Mouse (Mus musculus) lung, embryonic 16.5 days (tissue): ENCODE measurements around the gene Aspn. TPM values are rescaled to one million over a fixed set of nuclear protein-coding genes. Genes with fewer than 3 reads are reported as not detected.
A peak's percentile ranks its signal among the peaks of the same experiment; 100 is the strongest.

Experiments used
- ATAC-seq: fragments of 200-750 bp; cut with Nextera tagmentation; 2 replicates; pipeline ENCODE4 v1.8.0; 2017; ENCODE audit warnings: low read depth, mild to moderate bottlenecking, moderate library complexity
- H3K27ac ChIP-seq: fragments of 300-500 bp; sonication (generic); 2 replicates; pipeline ENCODE4 v1.5.1; 2014; ENCODE audit warnings: mild to moderate bottlenecking, control low read depth, low read length
- H3K27me3 ChIP-seq: fragments of 300-500 bp; sonication (generic); 2 replicates; pipeline ENCODE4 v1.6.1; 2014; ENCODE audit warnings: low read depth, low read length, mixed read lengths; ENCODE audit not compliant: control insufficient read depth, insufficient read depth
- H3K36me3 ChIP-seq: fragments of 300-500 bp; sonication (generic); 2 replicates; pipeline ENCODE4 v1.6.1; 2014; ENCODE audit warnings: low read length; ENCODE audit not compliant: control insufficient read depth, insufficient read depth
- H3K4me1 ChIP-seq: fragments of 300-500 bp; sonication (generic); replicated peaks from 2 replicates; pipeline ENCODE4 v1.6.1; 2014; ENCODE audit warnings: low read length, mixed read lengths; ENCODE audit not compliant: control insufficient read depth, insufficient read depth
- H3K4me2 ChIP-seq: fragments of 300-500 bp; sonication (generic); 2 replicates; pipeline ENCODE4 v1.6.1; 2014; ENCODE audit warnings: low read depth, low read length, control low read depth
- H3K4me3 ChIP-seq: fragments of 300-500 bp; sonication (generic); 2 replicates; pipeline ENCODE4 v1.5.1; 2014; ENCODE audit warnings: mild to moderate bottlenecking, low read length, control low read depth
- H3K9ac ChIP-seq: fragments of 300-500 bp; sonication (generic); 2 replicates; pipeline ENCODE4 v1.6.1; 2014; ENCODE audit warnings: low read length, control low read depth
- H3K9me3 ChIP-seq: fragments of 300-500 bp; sonication (generic); 2 replicates; pipeline ENCODE4 v1.6.1; 2016; ENCODE audit warnings: low read length; ENCODE audit not compliant: control insufficient read depth
- WGBS: fragments of 180-500 bp; shearing (Covaris S2); extraction: QIAGEN DNeasy Blood & Tissue Kit; methylation state at CpG from one replicate; pipeline ENCODE4 v1.1.7; 2014; 5-methylcytosine and 5-hydroxymethylcytosine counted together
- polyA plus RNA-seq: library from polyadenylated mRNA; unstranded; fragments of >200 nt; fragmentation: Nextera tagmentation; extraction: Ambion mirVana; gene quantifications from 2 replicates; pipeline ENCODE4 v1.2.1, GENCODE M21; 2015

The Aspn gene
- polyA plus RNA-seq = 49.3 and 51.7 TPM in 2 replicates

DNA sequence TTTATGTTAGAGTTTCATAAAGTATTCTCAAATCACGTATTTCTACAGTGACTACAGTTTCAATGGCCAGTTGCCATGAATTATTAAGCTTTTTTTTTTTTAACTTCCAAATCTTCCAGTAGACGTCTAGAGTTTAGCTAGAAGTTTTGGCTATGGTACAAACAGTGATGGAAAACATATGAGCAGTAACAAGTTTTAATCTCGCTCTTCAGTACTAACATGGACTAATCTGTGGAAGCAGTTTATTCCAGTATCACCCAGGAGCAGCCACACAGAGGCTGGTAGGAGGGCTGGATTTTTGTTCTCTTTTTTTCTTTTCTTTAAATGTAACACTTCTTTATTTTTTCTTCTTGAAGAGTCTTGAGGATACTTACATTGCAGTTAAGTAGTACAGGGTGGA is at the start of gene Aspn:
Aspn (plus strand) TSS at position 165 of the 400 bp plus-strand sequence.
- Histone ChIP-seq H3K9ac (no peak within 1 kb of the TSS), H3K27ac (peak within 1 kb of the TSS; percentile 49; the same call in 1 of the 2 replicates), H3K4me1 (no peaks in the 10 kb centered on the region), H3K27me3 (no peaks in the 10 kb centered on the region), H3K9me3 (no peaks in the 10 kb centered on the region), H3K4me3 (no peak within 1 kb of the TSS), H3K36me3 (no peaks in the 10 kb centered on the region), H3K4me2 (no peak within 1 kb of the TSS)
- WGBS = 35% methylated on average over 3 of the region's 3 CpGs
- peak; percentile 76 for ATAC-seq

DNA sequence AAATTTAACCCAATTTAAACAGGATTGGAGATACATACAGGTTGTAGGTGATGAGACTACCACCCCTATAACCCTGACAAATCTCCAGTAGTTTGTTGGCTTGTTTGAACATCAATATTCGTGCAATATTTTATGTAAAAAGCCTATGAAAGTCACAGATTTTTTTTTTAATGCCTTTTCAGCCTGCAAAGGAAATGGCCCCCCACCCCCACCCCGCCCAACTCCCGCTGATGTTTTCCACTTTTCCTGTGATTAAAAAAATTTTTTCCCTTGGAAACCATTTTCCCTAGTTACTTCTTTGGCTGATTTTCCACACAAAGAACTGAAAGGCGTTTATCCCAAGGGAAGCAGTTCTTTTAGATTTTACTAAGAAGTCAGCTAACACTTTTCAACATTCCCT is 39.7 kb upstream of the Aspn start, which contains the start of gene Ecm2:
Ecm2 (plus strand) TSS at position 301 of the 400 bp plus-strand sequence.
- Histone ChIP-seq H3K4me1 (no peaks in the 10 kb centered on the region), H3K9me3 (no peaks in the 10 kb centered on the region), H3K27me3 (no peaks in the 10 kb centered on the region), H3K27ac (no peak within 1 kb of the TSS), H3K4me3 (no peak within 1 kb of the TSS), H3K4me2 (0 out of 2 replicates have a peak within 1 kb of the TSS, but pooled peaks have one; percentile 2), H3K9ac (no peak within 1 kb of the TSS), H3K36me3 (no peaks in the 10 kb centered on the region)
- WGBS = 48% methylated on average over 4 of the region's 4 CpGs
- ATAC-seq = no peak

DNA sequence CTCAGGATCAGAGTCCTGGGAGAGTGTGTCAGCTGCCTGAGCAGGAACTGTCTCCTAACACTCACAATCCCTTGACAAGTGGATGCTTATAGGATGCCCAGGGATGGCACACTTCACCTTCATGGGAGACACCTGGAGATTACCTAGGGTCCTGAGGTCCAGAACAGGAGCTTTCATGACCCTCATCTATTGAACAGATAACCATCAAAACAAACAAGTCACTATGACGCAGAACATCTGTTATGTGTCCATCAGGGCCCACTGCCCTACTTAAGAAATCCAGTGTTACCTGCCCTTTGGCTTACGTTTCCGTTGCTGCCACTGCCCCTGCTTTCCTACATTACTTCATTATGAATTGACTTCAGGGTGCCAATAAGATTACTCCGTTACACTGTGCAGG is 38.5 kb upstream of the Aspn start:
- Histone ChIP-seq H3K4me1 (no peaks in the 10 kb centered on the region), H3K36me3 (no peaks in the 10 kb centered on the region), H3K4me3 (no peak overlapping the region), H3K9ac (no peak overlapping the region), H3K27me3 (no peaks in the 10 kb centered on the region), H3K4me2 (no peak overlapping the region), H3K9me3 (no peaks in the 10 kb centered on the region), H3K27ac (no peak overlapping the region)
- 68% methylated on average over 4 of the region's 4 CpGs for WGBS
- ATAC-seq = no peak

DNA sequence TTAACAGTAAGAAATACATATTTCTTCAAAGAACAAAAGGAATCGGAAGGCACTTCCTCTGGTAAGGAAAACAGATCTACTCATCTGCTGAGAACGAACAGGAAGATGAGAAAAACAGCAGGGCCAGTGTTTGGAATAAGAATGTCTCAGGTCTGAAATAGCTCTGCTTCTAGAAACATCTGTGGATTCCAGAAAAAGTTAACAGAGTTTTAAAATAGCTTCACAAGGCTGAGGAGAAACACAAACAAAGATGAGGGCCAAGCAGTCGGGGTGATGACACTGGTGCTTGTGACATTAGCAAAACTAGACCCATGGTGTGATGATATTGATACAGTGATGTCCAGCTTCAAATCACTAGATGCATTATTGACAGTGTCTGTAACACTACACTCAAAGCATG is 37.1 kb upstream of the Aspn start:
- Histone ChIP-seq H3K4me2 (no peak overlapping the region), H3K9ac (no peak overlapping the region), H3K4me1 (no peaks in the 10 kb centered on the region), H3K9me3 (no peaks in the 10 kb centered on the region), H3K36me3 (no peaks in the 10 kb centered on the region), H3K4me3 (no peak overlapping the region), H3K27ac (no peak overlapping the region; the same call in 1 of the 2 replicates), H3K27me3 (no peaks in the 10 kb centered on the region)
- no peak for ATAC-seq
- WGBS = 34% methylated on average over 3 of the region's 3 CpGs

DNA sequence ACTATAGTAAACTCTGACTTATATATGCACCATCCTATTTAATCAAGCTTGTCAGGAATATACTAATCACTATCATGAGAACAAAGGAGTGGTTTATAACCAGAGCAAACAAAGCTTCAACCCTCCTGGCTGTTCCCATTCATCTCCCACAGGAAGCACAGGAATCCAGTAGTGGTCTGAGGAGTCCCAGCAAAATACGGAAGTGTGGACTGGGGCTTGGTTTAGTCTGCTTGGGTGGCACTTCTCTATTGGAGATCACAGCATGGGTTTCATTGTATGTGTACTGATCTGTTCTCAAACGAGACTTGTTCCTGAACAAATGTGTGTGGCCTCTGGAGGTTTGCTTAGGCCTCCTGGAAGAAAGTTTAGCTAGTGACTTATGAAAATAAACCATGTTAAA is 25.5 kb upstream of the Aspn start:
- H3K27me3 ChIP-seq = no peaks in the 10 kb centered on the region
- peak; percentile 51; the same call in 1 of the 2 replicates for ATAC-seq
- no peak overlapping the region for H3K4me3 ChIP-seq
- H3K36me3 ChIP-seq = no peaks in the 10 kb centered on the region
- no peak overlapping the region for H3K9ac ChIP-seq
- WGBS = 24% methylated on average over 2 of the region's 2 CpGs
- no peak overlapping the region for H3K4me2 ChIP-seq
- H3K4me1 ChIP-seq = no peaks in the 10 kb centered on the region; the same call in 1 of the 2 replicates
- no peaks in the 10 kb centered on the region for H3K9me3 ChIP-seq
- no peak overlapping the region for H3K27ac ChIP-seq

DNA sequence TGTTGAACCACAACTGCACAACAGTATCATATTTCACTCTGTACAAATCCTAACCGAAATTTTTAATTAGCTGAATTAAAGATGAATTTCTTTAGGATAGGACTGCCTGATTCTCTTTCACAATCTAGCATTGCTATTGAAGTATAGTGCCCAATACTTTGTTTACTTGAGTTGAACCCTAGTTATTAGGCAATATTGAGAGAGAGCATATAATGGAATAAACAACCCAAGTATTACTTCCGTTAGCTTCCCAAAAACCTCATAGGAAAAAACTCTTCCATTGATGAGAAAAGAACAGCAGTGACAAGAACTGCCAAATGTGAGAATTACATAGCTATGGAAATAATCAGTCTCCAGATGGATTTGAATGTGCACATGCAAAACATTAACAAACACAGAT is 18.0 kb upstream of the Aspn start:
- no peaks in the 10 kb centered on the region for H3K36me3 ChIP-seq
- no peak overlapping the region for H3K9ac ChIP-seq
- ATAC-seq = peak; percentile 83
- H3K4me2 ChIP-seq = no peak overlapping the region
- 62% methylated on average over 2 of the region's 2 CpGs for WGBS
- H3K4me1 ChIP-seq = 0 out of 2 replicates have a peak, but pooled peaks cover 4% of the 10 kb centered on the region
- H3K27ac ChIP-seq = peak overlapping the region; percentile 67
- H3K27me3 ChIP-seq = no peaks in the 10 kb centered on the region
- H3K4me3 ChIP-seq = no peak overlapping the region
- no peaks in the 10 kb centered on the region for H3K9me3 ChIP-seq

DNA sequence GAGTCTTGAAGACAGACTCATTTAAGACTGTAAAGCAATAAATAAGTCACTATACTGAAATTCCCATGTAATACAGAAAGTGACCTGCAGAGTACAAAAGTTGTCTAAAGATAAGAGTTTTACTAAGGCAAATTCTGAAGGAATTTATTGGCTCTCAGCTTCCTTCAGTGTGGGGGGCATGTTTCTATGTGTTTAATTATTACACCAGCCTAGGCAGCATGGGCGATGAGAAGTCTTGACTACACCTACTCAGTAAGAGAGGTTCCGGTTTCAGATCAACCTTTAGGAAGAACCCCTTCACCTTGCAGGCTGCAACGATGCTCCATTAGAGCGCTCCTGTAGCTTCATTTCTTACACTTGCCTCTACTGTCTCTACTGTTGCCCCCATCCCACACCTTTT is 13.6 kb upstream of the Aspn start:
- Histone ChIP-seq H3K4me3 (no peak overlapping the region), H3K27me3 (no peaks in the 10 kb centered on the region), H3K4me2 (no peak overlapping the region), H3K9me3 (no peaks in the 10 kb centered on the region), H3K4me1 (0 out of 2 replicates have a peak, but pooled peaks cover 4% of the 10 kb centered on the region), H3K27ac (no peak overlapping the region), H3K9ac (no peak overlapping the region), H3K36me3 (no peaks in the 10 kb centered on the region)
- WGBS = 92% methylated on average over 4 of the region's 4 CpGs
- no peak for ATAC-seq

DNA sequence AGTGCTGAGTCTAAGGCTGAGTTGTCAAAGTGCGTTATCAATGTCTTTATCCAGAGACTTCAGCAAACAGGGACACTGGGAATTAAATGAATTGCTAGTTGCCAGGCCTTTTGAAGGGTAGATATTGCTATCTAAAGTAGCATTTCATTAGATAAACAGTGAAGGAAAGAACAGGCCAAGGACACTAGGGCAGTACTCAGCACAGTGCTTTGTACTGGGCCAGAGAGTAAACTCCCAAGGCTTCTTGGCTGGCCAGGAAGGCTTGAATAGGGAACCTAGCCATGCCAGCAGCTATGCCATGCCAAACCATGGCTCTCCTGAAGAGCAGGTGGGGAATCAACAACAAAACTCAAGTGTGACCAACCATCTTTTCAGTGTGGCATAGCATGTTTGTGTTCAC is 7.3 kb upstream of the Aspn start:
- no peaks in the 10 kb centered on the region for H3K36me3 ChIP-seq
- H3K4me3 ChIP-seq = no peak overlapping the region
- H3K4me1 ChIP-seq = no peaks in the 10 kb centered on the region
- H3K27me3 ChIP-seq = no peaks in the 10 kb centered on the region
- 94% methylated on average over 1 of the region's 1 CpGs for WGBS
- no peaks in the 10 kb centered on the region for H3K9me3 ChIP-seq
- no peak overlapping the region for H3K4me2 ChIP-seq
- no peak overlapping the region for H3K27ac ChIP-seq
- no peak for ATAC-seq
- no peak overlapping the region for H3K9ac ChIP-seq

DNA sequence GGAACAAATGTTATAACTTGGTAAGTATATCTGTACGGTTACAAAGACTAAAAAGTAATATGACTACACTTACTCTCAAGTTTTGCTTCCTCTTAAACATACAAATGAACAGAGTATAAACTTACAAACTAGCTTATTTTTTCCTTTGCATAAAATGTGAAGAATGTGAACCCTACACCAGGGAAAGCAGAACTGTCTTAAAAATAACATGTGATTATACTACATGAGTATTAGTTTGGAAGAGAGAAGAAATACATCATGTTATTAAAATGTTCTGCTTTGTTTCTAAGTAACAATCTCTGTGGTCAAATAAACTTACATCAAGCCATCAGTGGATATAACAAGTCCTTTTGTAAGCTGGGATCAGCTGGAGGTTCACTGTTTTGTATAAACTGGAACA is 5.5 kb upstream of the Aspn start:
- H3K9me3 ChIP-seq = no peaks in the 10 kb centered on the region
- no peaks in the 10 kb centered on the region for H3K36me3 ChIP-seq
- no peaks in the 10 kb centered on the region for H3K27me3 ChIP-seq
- H3K27ac ChIP-seq = no peak overlapping the region
- no peak for ATAC-seq
- no peaks in the 10 kb centered on the region for H3K4me1 ChIP-seq
- no peak overlapping the region for H3K9ac ChIP-seq
- 82% methylated on average over 1 of the region's 1 CpGs for WGBS
- H3K4me3 ChIP-seq = no peak overlapping the region
- H3K4me2 ChIP-seq = no peak overlapping the region

DNA sequence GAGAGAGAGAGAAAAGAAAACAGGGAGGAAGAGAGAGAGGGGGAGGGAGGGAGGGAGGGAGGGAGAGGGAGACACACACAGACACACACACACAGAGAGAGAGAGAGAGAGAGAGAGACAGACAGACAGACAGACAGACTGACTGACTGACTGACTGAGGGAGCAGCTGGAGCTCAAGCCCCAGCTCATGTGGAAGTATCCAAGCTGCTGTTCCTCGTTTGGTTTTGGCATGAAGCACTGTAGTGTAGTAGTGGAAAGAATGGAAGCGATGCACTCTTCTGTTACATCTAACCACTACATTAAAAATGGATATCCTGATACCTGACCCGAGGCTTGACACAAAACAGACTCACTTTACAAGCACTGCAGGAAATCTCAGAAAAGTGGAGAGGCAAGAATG is 1.4 kb downstream of the Aspn start:
- H3K27me3 ChIP-seq = no peaks in the 10 kb centered on the region
- WGBS = 44% methylated on average over 3 of the region's 3 CpGs
- H3K9me3 ChIP-seq = no peaks in the 10 kb centered on the region
- H3K4me1 ChIP-seq = no peaks in the 10 kb centered on the region
- no peak overlapping the region for H3K4me2 ChIP-seq
- no peak overlapping the region for H3K9ac ChIP-seq
- no peaks in the 10 kb centered on the region for H3K36me3 ChIP-seq
- no peak overlapping the region for H3K4me3 ChIP-seq
- peak overlapping the region; percentile 15; the same call in 1 of the 2 replicates for H3K27ac ChIP-seq
- no peak for ATAC-seq
